Mouse (Mus musculus) right cerebral cortex, adult 18-20 months (tissue): ENCODE results near the gene Spag6.

Experiments used
- DNase-seq: peaks from one replicate; pipeline ENCODE4 v3.0.0; 2022; ENCODE audit warnings: mixed read lengths

The Spag6 gene

GRCm38 (mm10) chr2:18688708-18689063, 5.1 kb upstream of the Spag6 start:
- no peak for DNase-seq

GRCm38 (mm10) chr2:18689064-18689921, 4.5 kb upstream of the Spag6 start:
- peak; percentile 60 for DNase-seq

GRCm38 (mm10) chr2:18690055-18690691, 3.7 kb upstream of the Spag6 start:
- peak; percentile 82 for DNase-seq

GRCm38 (mm10) chr2:18690756-18691155, 3.1 kb upstream of the Spag6 start:
- no peak for DNase-seq

GRCm38 (mm10) chr2:18692031-18692430, 1.8 kb upstream of the Spag6 start:
- no peak for DNase-seq

GRCm38 (mm10) chr2:18692548-18692947, 1.3 kb upstream of the Spag6 start:
- DNase-seq = no peak

- no peak for DNase-seq
Measured at GRCm38 (mm10) chr2:18693491-18693870, 351 bp upstream of the Spag6 start.

- DNase-seq = no peak
Measured at GRCm38 (mm10) chr2:18694611-18694950, 749 bp downstream of the Spag6 start.

- DNase-seq = no peak
Measured at GRCm38 (mm10) chr2:18695163-18695562, 1.3 kb downstream of the Spag6 start.

- no peak for DNase-seq
Measured at GRCm38 (mm10) chr2:18695629-18696150, 1.9 kb downstream of the Spag6 start.

GRCm38 (mm10) chr2:18697591-18698244, 3.9 kb downstream of the Spag6 start:
- DNase-seq = no peak

- peak; percentile 15 for DNase-seq
Measured at GRCm38 (mm10) chr2:18698663-18699385, 5.0 kb downstream of the Spag6 start.

GRCm38 (mm10) chr2:18699401-18699990, 5.7 kb downstream of the Spag6 start:
- no peak for DNase-seq

- peak; percentile 29 for DNase-seq
Measured at GRCm38 (mm10) chr2:18710356-18710755, 16.5 kb downstream of the Spag6 start.

GRCm38 (mm10) chr2:18713071-18713470, 19.2 kb downstream of the Spag6 start:
- no peak for DNase-seq

- DNase-seq = no peak
Measured at GRCm38 (mm10) chr2:18714337-18714736, 20.5 kb downstream of the Spag6 start.

- DNase-seq = no peak
Measured at GRCm38 (mm10) chr2:18718521-18718920, 24.7 kb downstream of the Spag6 start.

GRCm38 (mm10) chr2:18722208-18722830, 28.5 kb downstream of the Spag6 start:
- no peak for DNase-seq

GRCm38 (mm10) chr2:18724462-18724861, 30.6 kb downstream of the Spag6 start:
- DNase-seq = no peak

GRCm38 (mm10) chr2:18725880-18726279, 32.0 kb downstream of the Spag6 start:
- DNase-seq = no peak

GRCm38 (mm10) chr2:18731718-18732117, 37.9 kb downstream of the Spag6 start:
- no peak for DNase-seq
